Mouse (Mus musculus): ENCODE results near the gene Slc8b1. TPM values are rescaled to one million over a fixed set of nuclear protein-coding genes. Genes with fewer than 3 reads are reported as not detected.

The Slc8b1 gene
- 10 to 100 TPM; 22.7 to 30.9 TPM for total RNA-seq (2021)
- long read RNA-seq, experiment 1, transcript Slc8b1-201 (16 exons, 2,898 nt): major isoform, 11 of 47 reads
- long read RNA-seq, experiment 1, partial matches to known transcripts: 3 of 47 reads
- long read RNA-seq, experiment 1, other reads (novel, unspliced or antisense): 30 of 47 reads
- long read RNA-seq, experiment 2, transcript Slc8b1-201 (16 exons, 2,898 nt): major isoform, 15 of 75 reads
- long read RNA-seq, experiment 2, partial matches to known transcripts: 8 of 75 reads
- long read RNA-seq, experiment 2, other reads (novel, unspliced or antisense): 51 of 75 reads

DNA sequence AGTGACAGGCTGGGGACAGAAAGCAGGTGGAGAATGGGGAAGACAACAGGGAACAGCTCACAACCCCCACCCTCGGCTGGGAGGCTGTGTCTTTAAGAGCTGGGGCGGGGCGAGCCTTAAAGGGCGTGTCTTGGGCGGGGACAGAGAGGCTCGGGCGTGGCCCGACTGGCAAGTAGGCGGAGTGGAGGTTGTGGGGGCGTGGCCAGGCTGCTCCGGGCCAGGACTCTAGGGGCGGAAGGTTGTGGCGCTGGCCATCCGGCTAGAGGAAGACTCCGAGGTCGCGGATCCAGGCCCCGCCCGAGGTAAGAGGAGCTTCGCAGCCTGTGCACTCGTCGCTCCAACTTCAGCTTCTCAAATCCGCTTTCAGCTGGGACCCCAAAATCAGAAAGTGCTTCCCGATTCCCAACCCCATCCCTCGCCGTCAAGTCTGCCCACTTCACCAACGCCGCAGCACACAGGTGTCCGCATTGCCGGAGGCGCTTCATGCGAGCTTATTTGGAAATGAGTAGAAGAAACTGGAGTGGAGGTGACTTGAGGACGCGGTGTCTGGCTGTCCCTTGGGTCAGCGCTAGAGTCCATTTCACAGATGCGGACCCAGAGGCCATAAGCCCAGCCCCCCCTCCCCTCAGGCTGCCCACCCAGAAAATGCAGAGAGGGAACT is at the start of gene Slc8b1:
Gene Slc8b1 (plus strand): TSS at position 187 of the 661 bp plus-strand sequence.
- DNase-seq (ENCODE audit: low spot score in 2 of 2): peak; percentile 93 to 97

- no peak for DNase-seq (ENCODE audit: low spot score in 2 of 2)
These were observed 49.1 kb upstream of the Slc8b1 start for GRCm38 (mm10) chr5:120461902-120462301.

- DNase-seq (ENCODE audit: low spot score in 2 of 2): no peak
These were observed 46.6 kb upstream of the Slc8b1 start for GRCm38 (mm10) chr5:120464321-120464720.

DNA sequence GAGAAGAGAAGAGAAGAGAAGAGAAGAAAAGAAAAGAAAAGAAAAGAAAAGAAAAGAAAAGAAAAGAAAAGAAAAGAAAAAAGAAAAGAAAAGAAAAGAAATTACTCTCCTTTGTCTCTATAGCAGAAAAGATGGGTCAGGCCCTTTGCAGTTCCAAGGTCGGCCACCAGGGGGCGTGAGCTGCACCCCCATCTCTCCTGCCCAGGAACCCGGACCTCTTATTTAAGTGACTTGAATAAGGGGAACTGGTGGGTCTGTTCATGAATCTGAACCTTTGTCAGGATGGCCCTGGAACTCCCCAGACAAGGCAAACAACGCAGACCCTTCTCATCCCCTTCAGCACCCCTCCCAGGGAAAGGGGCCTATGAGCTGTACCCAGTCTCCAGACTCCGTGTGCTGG is 45.9 kb upstream of the Slc8b1 start:
- DNase-seq (ENCODE audit: low spot score in 2 of 2): no peak

DNA sequence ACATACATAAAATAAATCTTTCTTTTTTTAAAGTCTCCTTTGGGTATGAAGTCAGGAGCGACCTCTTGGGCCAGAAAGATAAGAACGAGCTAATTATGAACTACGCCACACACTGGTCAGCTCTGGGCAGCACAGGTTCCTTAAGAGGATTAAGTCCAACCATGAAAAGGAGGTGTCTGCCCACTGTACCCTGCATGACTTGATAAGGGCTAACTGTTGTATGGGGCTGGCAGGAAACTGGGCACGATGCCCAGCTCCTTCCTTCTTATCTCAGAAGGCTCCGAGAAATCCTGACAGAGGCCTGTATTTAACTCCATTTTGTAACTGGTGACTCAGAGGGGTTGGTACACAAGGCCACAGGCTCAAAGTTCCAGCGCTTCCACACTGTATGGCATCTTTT is 45.1 kb upstream of the Slc8b1 start:
- no peak for DNase-seq (ENCODE audit: low spot score in 2 of 2)

DNA sequence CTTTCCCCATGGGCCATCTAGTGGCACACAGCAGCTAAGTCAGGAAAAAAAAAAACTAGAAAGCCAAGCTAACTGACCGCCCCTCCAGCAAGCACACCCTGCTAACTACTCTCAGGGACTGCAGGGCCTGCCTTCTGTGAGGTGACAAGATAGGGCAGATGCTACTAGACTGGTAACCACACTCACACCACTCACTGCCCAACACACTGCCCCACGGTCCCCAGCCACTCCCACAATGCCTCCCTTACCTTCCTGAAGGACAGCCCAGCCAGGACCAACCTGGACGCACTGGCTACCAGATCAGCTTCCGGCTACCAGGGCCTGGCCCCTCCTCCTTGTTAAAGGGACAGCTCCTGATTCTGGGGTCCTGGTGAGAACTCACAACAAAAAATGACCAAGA is 43.9 kb upstream of the Slc8b1 start:
- DNase-seq (ENCODE audit: low spot score in 2 of 2): no peak

GRCm38 (mm10) chr5:120468336-120468735 is 42.6 kb upstream of the Slc8b1 start:
- DNase-seq (ENCODE audit: low spot score in 2 of 2): no peak

GRCm38 (mm10) chr5:120468830-120469229 is 42.1 kb upstream of the Slc8b1 start:
- no peak for DNase-seq (ENCODE audit: low spot score in 2 of 2)

GRCm38 (mm10) chr5:120471538-120471937 is 39.4 kb upstream of the Slc8b1 start:
- no peak for DNase-seq (ENCODE audit: low spot score in 2 of 2)

DNA sequence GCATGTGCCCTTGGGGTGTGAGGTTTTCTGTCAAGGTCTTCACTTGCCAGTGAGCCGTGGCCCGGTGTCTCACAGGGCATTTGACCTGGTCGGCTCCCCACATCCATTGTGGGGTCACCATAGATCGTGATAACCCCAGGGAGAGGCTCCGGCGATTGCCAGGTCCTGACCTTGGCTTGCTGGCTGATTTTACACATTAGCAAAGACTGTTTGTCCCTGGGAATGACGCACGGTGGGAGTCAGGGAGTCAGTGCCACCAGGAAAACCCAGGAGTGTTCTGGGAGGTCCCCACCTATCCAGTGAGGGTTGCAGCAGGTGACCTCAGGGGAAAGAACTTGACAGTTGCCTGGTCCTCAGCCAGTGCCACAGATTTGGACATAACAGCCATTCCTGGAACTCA is 38.2 kb upstream of the Slc8b1 start, which contains the start of gene Sdsl:
Gene Sdsl (minus strand): TSS at position 41 of the 400 bp plus-strand sequence.
- no peak for DNase-seq (ENCODE audit: low spot score in 2 of 2)

GRCm38 (mm10) chr5:120473361-120473760 is 37.6 kb upstream of the Slc8b1 start:
- DNase-seq (ENCODE audit: low spot score in 2 of 2): no peak

- no peak for DNase-seq (ENCODE audit: low spot score in 2 of 2)
These were observed 35.1 kb upstream of the Slc8b1 start for GRCm38 (mm10) chr5:120475861-120476260.

DNA sequence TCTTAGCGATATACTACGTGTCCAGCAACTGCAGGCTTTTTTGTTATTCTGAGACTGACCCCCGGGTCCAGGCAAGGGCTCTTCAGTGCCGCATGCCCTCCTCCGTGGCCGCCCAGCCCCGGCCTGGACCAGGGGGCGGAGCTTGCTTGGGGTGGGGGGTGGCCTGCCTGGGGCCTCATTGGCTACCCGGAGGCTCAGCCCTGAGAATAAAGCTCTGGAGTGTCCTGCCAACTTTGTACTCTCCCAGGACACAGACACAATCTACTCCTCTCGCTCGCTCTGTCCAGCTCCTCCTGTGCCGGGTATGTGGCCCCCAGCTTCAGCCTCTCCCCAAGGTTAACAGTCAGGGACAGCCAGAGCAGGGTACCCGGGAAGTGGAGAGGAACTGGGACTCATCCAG is 34.7 kb upstream of the Slc8b1 start, which contains the start of gene Sds:
Gene Sds (plus strand): TSS at position 231 of the 400 bp plus-strand sequence.
- DNase-seq (ENCODE audit: low spot score in 2 of 2): no peak

- DNase-seq (ENCODE audit: low spot score in 2 of 2): no peak
These were observed 33.0 kb upstream of the Slc8b1 start for GRCm38 (mm10) chr5:120477993-120478392.

GRCm38 (mm10) chr5:120479538-120479937 is 31.4 kb upstream of the Slc8b1 start:
- DNase-seq (ENCODE audit: low spot score in 2 of 2): no peak

DNA sequence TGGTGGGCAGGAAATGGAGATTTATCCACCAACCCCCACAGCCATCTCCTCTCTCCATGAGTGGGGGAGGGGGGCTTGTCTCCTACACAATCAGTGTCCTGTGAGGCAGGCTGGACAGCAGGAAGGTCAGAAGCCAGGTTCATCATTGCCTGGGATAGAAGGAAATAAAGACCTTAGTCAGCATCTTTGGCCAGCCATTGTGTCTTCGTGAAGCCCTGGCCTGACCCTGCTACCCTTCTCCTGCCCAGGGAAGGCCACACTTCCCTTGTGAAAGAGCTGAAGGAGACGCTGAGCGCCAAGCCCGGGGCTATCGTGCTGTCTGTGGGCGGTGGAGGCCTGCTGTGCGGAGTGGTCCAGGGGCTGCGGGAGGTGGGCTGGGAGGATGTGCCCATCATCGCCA is 29.8 kb upstream of the Slc8b1 start:
- DNase-seq (ENCODE audit: low spot score in 2 of 2): no peak

GRCm38 (mm10) chr5:120483399-120483798 is 27.6 kb upstream of the Slc8b1 start:
- no peak for DNase-seq (ENCODE audit: low spot score in 2 of 2)

GRCm38 (mm10) chr5:120487844-120488243 is 23.1 kb upstream of the Slc8b1 start:
- DNase-seq (ENCODE audit: low spot score in 2 of 2): no peak

GRCm38 (mm10) chr5:120490679-120491192 is 20.2 kb upstream of the Slc8b1 start:
- no peak for DNase-seq (ENCODE audit: low spot score in 2 of 2)

DNA sequence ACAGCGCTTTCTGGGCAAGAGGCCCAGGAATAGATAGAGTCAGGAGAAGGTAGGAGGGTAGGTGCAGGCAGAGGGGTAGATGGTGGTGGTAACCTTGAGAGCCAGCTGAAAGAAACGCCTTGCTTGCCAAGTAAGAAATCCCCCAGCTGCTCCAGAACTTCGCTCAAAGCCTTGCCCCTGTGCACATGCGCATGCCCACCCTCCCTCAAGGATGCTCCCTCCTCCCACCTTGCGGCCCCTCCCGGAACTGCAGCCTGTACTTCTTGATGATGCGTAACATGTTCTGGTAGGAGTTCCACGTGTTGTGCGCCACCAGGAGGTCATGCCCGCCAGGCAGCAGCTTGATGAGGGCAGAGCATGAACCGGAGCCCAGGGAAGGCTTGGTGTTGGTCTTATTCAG is 18.5 kb upstream of the Slc8b1 start:
- no peak for DNase-seq (ENCODE audit: low spot score in 2 of 2)

- no peak for DNase-seq (ENCODE audit: low spot score in 2 of 2)
These were observed 17.5 kb upstream of the Slc8b1 start for GRCm38 (mm10) chr5:120493440-120493839.

DNA sequence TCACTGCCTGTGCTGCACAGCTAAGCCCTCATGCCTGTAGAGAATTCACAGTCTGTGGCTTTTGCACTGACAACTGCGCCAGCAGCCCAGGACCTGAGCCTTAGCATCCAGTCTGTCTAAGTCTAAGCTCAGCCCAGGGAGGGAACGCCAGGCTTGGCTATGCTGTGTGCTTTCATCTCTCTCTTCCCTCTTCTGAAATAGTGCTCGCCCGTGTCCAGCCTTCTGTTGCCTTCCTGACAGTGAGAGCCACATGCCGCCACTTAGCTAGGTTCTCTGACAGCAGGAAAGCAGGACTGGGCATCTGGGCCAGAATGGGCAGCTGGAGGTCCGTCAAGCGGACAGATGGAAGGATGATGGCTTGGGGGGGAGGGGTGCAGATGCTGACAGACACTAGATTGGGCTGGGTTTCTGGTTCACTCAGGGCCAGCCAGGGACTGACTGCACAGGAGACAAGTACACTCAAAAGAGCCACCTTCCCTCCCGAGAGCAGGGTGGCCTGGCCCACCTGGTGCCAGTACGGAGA is 17.0 kb upstream of the Slc8b1 start:
- DNase-seq (ENCODE audit: low spot score in 2 of 2): no peak
